Mouse (Mus musculus) stomach, postnatal 0 days (tissue): Measurements from ENCODE around the gene Cct7. TPM values are rescaled to one million over a fixed set of nuclear protein-coding genes. Genes with fewer than 3 reads are reported as not detected.

Experiments used
- ATAC-seq: fragments of 200-750 bp; cut with Nextera tagmentation; 2 replicates; pipeline ENCODE4 v1.8.0; 2017; ENCODE audit not compliant: low FRiP score, low TSS enrichment
- DNase-seq: peaks from one replicate; pipeline ENCODE4 v3.0.0-alpha.2; 2016; ENCODE audit warnings: low spot score
- H3K27ac ChIP-seq: fragments of 300-500 bp; sonication (generic); replicated peaks from 2 replicates; pipeline ENCODE4 v1.5.1; 2014; ENCODE audit warnings: mild to moderate bottlenecking, control low read depth
- H3K27me3 ChIP-seq: fragments of 300-500 bp; sonication (generic); 2 replicates; pipeline ENCODE4 v1.6.1; 2014; ENCODE audit warnings: low read length; ENCODE audit not compliant: control insufficient read depth, insufficient read depth
- H3K36me3 ChIP-seq: fragments of 300-500 bp; sonication (generic); 2 replicates; pipeline ENCODE4 v1.6.1; 2014; ENCODE audit warnings: low read length, mixed read lengths; ENCODE audit not compliant: control insufficient read depth, insufficient read depth
- H3K4me1 ChIP-seq: fragments of 300-500 bp; sonication (generic); replicated peaks from 2 replicates; pipeline ENCODE4 v1.6.1; 2014; ENCODE audit warnings: antibody characterized with exemption; ENCODE audit not compliant: control insufficient read depth, insufficient read depth
- H3K4me2 ChIP-seq: fragments of 300-500 bp; sonication (generic); replicated peaks from 2 replicates; pipeline ENCODE4 v1.6.1; 2014; ENCODE audit warnings: low read depth, mild to moderate bottlenecking, control low read depth, moderate library complexity
- H3K4me3 ChIP-seq: fragments of 300-500 bp; sonication (generic); 2 replicates; pipeline ENCODE4 v1.5.1; 2014; ENCODE audit warnings: low read depth, low read length, control low read depth
- H3K9ac ChIP-seq: fragments of 300-500 bp; sonication (generic); 2 replicates; pipeline ENCODE4 v1.6.1; 2014; ENCODE audit warnings: mild to moderate bottlenecking, low read length, control low read depth, mixed read lengths
- H3K9me3 ChIP-seq: fragments of 300-500 bp; sonication (generic); 2 replicates; pipeline ENCODE4 v1.6.1; 2016; ENCODE audit warnings: low read length; ENCODE audit not compliant: control insufficient read depth
- CTCF ChIP-seq: IDR thresholded peaks from 2 replicates; pipeline ENCODE4 v1.5.1; 2016; ENCODE audit warnings: antibody characterized with exemption, low read depth, mild to moderate bottlenecking, moderate library complexity
- EP300 ChIP-seq: optimal IDR thresholded peaks from 2 replicates; pipeline ENCODE3; 2016; ENCODE audit warnings: antibody characterized with exemption
- WGBS: fragments of 180-500 bp; shearing (Covaris S2); extraction: QIAGEN DNeasy Blood & Tissue Kit; methylation state at CpG from one replicate; pipeline ENCODE4 v1.1.7; 2014; 5-methylcytosine and 5-hydroxymethylcytosine counted together
- polyA plus RNA-seq: library from polyadenylated mRNA; unstranded; fragments of >200 nt; fragmentation: Nextera tagmentation; extraction: Ambion mirVana; gene quantifications from 2 replicates; pipeline ENCODE4 v1.2.1, GENCODE M21; 2015

Gene Cct7
- polyA plus RNA-seq, 1 experiment from 2014 or later: 219 TPM

DNA sequence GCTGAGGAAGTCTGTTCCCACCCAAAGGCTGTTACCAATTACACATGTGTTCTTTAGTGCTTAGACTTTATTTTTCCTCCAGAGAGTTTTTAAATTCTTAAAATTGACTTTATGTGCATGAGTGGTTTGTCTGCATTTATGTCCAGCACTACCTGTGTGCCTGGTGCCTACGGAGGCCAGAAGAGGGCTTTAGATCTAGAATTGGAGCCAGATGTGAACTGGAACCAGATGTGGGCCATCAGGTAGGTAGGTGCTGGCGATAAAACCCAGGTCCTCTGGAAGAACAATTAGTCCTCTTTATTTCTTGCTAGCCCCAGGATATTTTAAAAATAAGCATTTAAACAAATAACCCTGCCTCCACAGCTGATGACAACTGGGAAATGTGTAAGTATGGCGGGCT is 40.3 kb downstream of the Cct7 start:
- WGBS: 89% methylated on average over 3 of the region's 3 CpGs
- H3K27ac ChIP-seq: no peak overlapping the region
- no peak overlapping the region for H3K4me3 ChIP-seq
- DNase-seq (no peak), ATAC-seq (no peak)
- no peak overlapping the region for H3K4me2 ChIP-seq
- H3K27me3 ChIP-seq: no peaks in the 10 kb centered on the region
- H3K4me1 ChIP-seq: no peaks in the 10 kb centered on the region
- H3K9ac ChIP-seq: no peak overlapping the region
- no peaks in the 10 kb centered on the region for H3K9me3 ChIP-seq
- H3K36me3 ChIP-seq: no peaks in the 10 kb centered on the region
- TF ChIP-seq EP300 (no peak), CTCF (no peak)

- no peaks in the 10 kb centered on the region for H3K9me3 ChIP-seq
- H3K36me3 ChIP-seq: no peaks in the 10 kb centered on the region
- no peaks in the 10 kb centered on the region for H3K27me3 ChIP-seq
- no peaks in the 10 kb centered on the region for H3K4me1 ChIP-seq
- H3K4me2 ChIP-seq: no peak overlapping the region
- DNase-seq: no peak
- no peak overlapping the region for H3K4me3 ChIP-seq
- no peak for ATAC-seq
- H3K27ac ChIP-seq: no peak overlapping the region
- TF ChIP-seq EP300 (no peak), CTCF (no peak)
- H3K9ac ChIP-seq: no peak overlapping the region
Observed at GRCm38 (mm10) chr6:85496976-85497375, 45.7 kb downstream of the Cct7 start.

DNA sequence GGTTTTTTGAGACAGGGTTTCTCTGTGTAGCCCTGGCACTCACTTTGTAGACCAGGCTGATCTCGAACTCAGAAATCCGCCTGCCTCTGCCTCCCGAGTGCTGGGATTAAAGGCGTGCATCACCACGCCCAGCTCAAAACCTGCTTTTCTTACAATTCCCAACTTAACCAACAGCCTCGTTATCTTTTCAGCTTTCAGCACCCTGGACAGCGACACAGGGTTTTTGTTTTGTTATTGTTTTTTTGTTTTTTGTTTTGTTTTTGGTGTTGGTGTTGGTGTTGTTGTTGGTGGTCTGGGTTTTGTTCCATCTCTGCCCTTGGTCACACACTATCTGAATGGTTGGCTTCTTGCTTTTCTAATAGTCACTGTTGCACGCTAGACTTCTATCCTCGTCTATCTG is 46.8 kb downstream of the Cct7 start:
- TF ChIP-seq CTCF: no peak
- TF ChIP-seq EP300: no peak
- H3K4me2 ChIP-seq: no peak overlapping the region
- H3K27ac ChIP-seq: no peak overlapping the region
- peaks cover 4% of the 10 kb centered on the region; the same call in 1 of the 2 replicates for H3K4me1 ChIP-seq
- H3K4me3 ChIP-seq: no peak overlapping the region
- DNase-seq (no peak), ATAC-seq (no peak)
- no peak overlapping the region for H3K9ac ChIP-seq
- no peaks in the 10 kb centered on the region for H3K27me3 ChIP-seq
- 57% methylated on average over 9 of the region's 9 CpGs for WGBS
- no peaks in the 10 kb centered on the region for H3K36me3 ChIP-seq
- no peaks in the 10 kb centered on the region for H3K9me3 ChIP-seq

- ATAC-seq (no peak), DNase-seq (no peak)
- H3K27ac ChIP-seq: no peak overlapping the region
- no peaks in the 10 kb centered on the region for H3K36me3 ChIP-seq
- H3K9me3 ChIP-seq: no peaks in the 10 kb centered on the region
- H3K27me3 ChIP-seq: no peaks in the 10 kb centered on the region
- H3K4me2 ChIP-seq: no peak overlapping the region
- peaks cover 4% of the 10 kb centered on the region; the same call in 1 of the 2 replicates for H3K4me1 ChIP-seq
- no peak overlapping the region for H3K4me3 ChIP-seq
- WGBS: 56% methylated on average over 1 of the region's 1 CpGs
- TF ChIP-seq CTCF (no peak), EP300 (no peak)
- H3K9ac ChIP-seq: no peak overlapping the region
Observed at GRCm38 (mm10) chr6:85500416-85500815, 49.1 kb downstream of the Cct7 start.

- H3K9ac ChIP-seq: no peak overlapping the region
- WGBS: 17% methylated on average over 6 of the region's 6 CpGs
Observed at GRCm38 (mm10) chr6:85501571-85502102, 50.3 kb downstream of the Cct7 start.

DNA sequence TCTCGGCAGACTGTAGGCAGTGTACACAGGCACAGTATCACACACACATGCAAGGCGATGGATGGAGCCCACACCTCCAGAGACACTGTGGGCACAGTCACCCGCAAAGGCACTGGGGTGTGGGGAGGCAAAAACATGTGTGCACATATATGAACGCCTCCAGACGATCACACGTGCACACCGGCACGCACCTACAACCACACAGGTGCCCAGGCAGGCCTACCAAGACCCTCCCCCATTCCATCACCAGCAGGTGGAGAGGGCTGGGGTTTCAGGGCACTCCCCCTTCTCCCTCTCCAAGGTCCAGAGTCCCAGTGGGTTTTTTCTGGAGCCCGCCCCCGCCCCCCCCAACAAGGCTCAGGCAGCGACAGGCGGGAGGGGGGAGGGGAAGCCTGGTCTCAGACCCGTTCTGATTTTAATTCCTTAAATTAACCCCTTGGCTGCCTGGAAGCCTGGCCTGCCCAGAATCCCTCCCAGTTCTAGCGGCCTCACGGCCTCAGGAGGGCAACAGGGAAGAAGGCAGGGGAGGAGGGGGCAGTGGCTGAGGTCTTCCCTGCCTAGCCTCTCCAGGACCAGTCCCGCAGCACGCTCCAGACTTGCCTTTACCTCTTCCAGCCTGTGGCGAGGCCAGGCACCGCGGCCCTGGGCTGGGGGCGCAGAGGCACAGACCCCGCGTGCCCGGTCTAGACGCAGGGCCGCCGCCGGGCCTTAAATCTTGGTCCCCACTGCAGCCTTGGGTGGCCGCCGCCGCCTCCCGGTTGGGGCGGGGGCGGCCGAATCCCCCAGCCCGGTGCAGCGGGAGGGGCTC is 51.0 kb downstream of the Cct7 start:
- ATAC-seq: peak; percentile 59
- Histone ChIP-seq H3K9ac (peak overlapping the region; percentile 51; the same call in 1 of the 2 replicates), H3K9me3 (no peaks in the 10 kb centered on the region), H3K27me3 (no peaks in the 10 kb centered on the region), H3K27ac (no peak overlapping the region), H3K4me3 (peak overlapping the region; percentile 54), H3K4me1 (peaks cover 4% of the 10 kb centered on the region; the same call in 1 of the 2 replicates), H3K36me3 (no peaks in the 10 kb centered on the region), H3K4me2 (peak overlapping the region; percentile 96)
- no peak for DNase-seq
- TF ChIP-seq CTCF (no peak), EP300 (no peak)
- WGBS: 3% methylated on average over 32 of the region's 37 CpGs

More at GRCm38 (mm10) chr6:85501571-85502102, 50.3 kb downstream of the Cct7 start:
- DNase-seq (no peak), ATAC-seq (no peak)
- H3K9me3 ChIP-seq: no peaks in the 10 kb centered on the region
- TF ChIP-seq EP300 (no peak), CTCF (no peak)
- H3K27ac ChIP-seq: no peak overlapping the region
- H3K36me3 ChIP-seq: no peaks in the 10 kb centered on the region
- H3K4me2 ChIP-seq: no peak overlapping the region; the same call in 1 of the 2 replicates
- H3K4me1 ChIP-seq: peaks cover 4% of the 10 kb centered on the region; the same call in 1 of the 2 replicates
- no peaks in the 10 kb centered on the region for H3K27me3 ChIP-seq
- no peak overlapping the region for H3K4me3 ChIP-seq
